Comparison of ENCODE assay signal across 25 mouse cellular contexts in the genomic region with DNA sequence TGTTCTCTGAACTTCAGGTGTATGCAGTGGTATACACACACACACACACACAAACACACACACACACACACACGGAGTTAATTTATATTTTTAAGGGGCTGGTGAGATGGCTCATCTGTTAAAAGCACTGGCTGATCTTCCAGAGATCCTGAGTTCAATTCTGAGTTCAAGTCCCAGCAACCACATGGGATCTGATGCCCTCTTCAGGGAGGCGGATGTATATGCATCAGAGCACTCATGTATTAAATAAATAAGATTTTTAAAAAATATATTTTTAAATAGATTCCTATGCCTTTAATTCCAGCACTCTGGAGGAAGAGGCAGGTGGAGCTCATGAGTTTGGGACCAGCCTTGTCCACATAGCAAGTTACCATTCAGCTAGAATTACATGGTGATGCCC.
"Had no signal": no experiment of that assay in that cellular context is flagged by ENCODE, and none has a peak within 500 bp of the region (broad histone marks: within the 10 kb centered on the region; RNA-seq: fewer than 3 reads in every experiment).

No protein-coding gene starts in this region.

- H3K4me1 ChIP-seq: limb, embryonic 10.5 days; limb, embryonic 13.5 days; liver, embryonic 12.5 days; liver, embryonic 15.5 days; lung, embryonic 15.5 days; megakaryocyte, embryonic 14.5 days; midbrain, embryonic 10.5 days; midbrain, embryonic 13.5 days; neural tube, embryonic 13.5 days had no signal

- H3K4me3 ChIP-seq: limb, embryonic 10.5 days; limb, embryonic 13.5 days; liver, embryonic 12.5 days; liver, embryonic 15.5 days; lung, embryonic 15.5 days; megakaryocyte, embryonic 14.5 days; midbrain, embryonic 10.5 days; midbrain, embryonic 13.5 days; myocyte; neural tube, embryonic 13.5 days had no signal

- DNase-seq: kidney, adult 18-20 months; kidney, adult 9 months; kidney, postnatal 14 days; kidney, postnatal 4 days; layer of hippocampus, adult 9-11 months; layer of hippocampus, postnatal 36 days; liver; lung, adult 18-20 months; lung, postnatal 10 days; lung, postnatal 4 days; retina, postnatal 1 day; right cerebral cortex, postnatal 25 days; thymus, adult 18-20 months; thymus, postnatal 36 days had no signal

- H3K27me3 ChIP-seq: limb, embryonic 13.5 days; liver, embryonic 12.5 days; liver, embryonic 15.5 days; lung, embryonic 15.5 days; midbrain, embryonic 13.5 days; neural tube, embryonic 13.5 days had no signal

- H3K36me3 ChIP-seq: limb, embryonic 10.5 days; limb, embryonic 13.5 days; liver, embryonic 12.5 days; liver, embryonic 15.5 days; lung, embryonic 15.5 days; midbrain, embryonic 10.5 days; midbrain, embryonic 13.5 days; neural tube, embryonic 13.5 days had no signal

- ATAC-seq: liver, embryonic 12.5 days; midbrain, embryonic 13.5 days; midbrain, embryonic 16.5 days had no signal

- H3K27ac ChIP-seq: limb, embryonic 10.5 days; limb, embryonic 13.5 days; liver, embryonic 12.5 days; liver, embryonic 15.5 days; lung, embryonic 15.5 days; midbrain, embryonic 10.5 days; midbrain, embryonic 13.5 days; neural tube, embryonic 13.5 days had no signal

- H3K9ac ChIP-seq: limb, embryonic 13.5 days; liver, embryonic 12.5 days; liver, embryonic 15.5 days; lung, embryonic 15.5 days; midbrain, embryonic 13.5 days; neural tube, embryonic 13.5 days had no signal
